Mouse (Mus musculus) forebrain, postnatal 0 days (tissue): Measurements from ENCODE around the gene Gtf2a2. TPM values are rescaled to one million over a fixed set of nuclear protein-coding genes. Genes with fewer than 3 reads are reported as not detected.
"Not testable (repeated sequence)": the region's sequence is repeated elsewhere in the genome, so short reads cannot be mapped to it uniquely, and the experiment has no call there.

Source experiments
- ATAC-seq: fragments of 200-750 bp; cut with Nextera tagmentation; 2 replicates; pipeline ENCODE4 v1.8.0; 2017; ENCODE audit warnings: mild to moderate bottlenecking, moderate library complexity
- DNase-seq: peaks from one replicate; pipeline ENCODE4 v3.0.0-alpha.2; 2015
- H3K27ac ChIP-seq: fragments of 300-500 bp; sonication (generic); 2 replicates; pipeline ENCODE4 v1.5.1; 2014; ENCODE audit warnings: low read depth, mild to moderate bottlenecking, antibody characterized with exemption, low read length, moderate library complexity, mixed read lengths
- H3K27me3 ChIP-seq: fragments of 300-500 bp; sonication (generic); 2 replicates; pipeline ENCODE4 v1.6.1; 2014; ENCODE audit warnings: mild to moderate bottlenecking, low read length, mixed read lengths; ENCODE audit not compliant: insufficient read depth
- H3K36me3 ChIP-seq: fragments of 300-500 bp; sonication (generic); 2 replicates; pipeline ENCODE4 v1.6.1; 2014; ENCODE audit warnings: mild to moderate bottlenecking, moderate library complexity; ENCODE audit not compliant: insufficient read depth
- H3K4me1 ChIP-seq: fragments of 300-500 bp; sonication (generic); 2 replicates; pipeline ENCODE4 v1.6.1; 2014; ENCODE audit warnings: antibody characterized with exemption; ENCODE audit not compliant: insufficient read depth
- H3K4me2 ChIP-seq: fragments of 300-500 bp; sonication (generic); 2 replicates; pipeline ENCODE4 v1.6.1; 2014; ENCODE audit warnings: low read depth, mild to moderate bottlenecking, moderate library complexity
- H3K4me3 ChIP-seq: fragments of 300-500 bp; sonication (generic); 2 replicates; pipeline ENCODE4 v1.5.1; 2014; ENCODE audit warnings: low read depth, low read length, mixed read lengths
- H3K9ac ChIP-seq: fragments of 300-500 bp; sonication (generic); 2 replicates; pipeline ENCODE4 v1.6.1; 2014; ENCODE audit warnings: mild to moderate bottlenecking
- H3K9me3 ChIP-seq: fragments of 300-500 bp; sonication (generic); 2 replicates; pipeline ENCODE4 v1.6.1; 2016; ENCODE audit warnings: low read length
- CTCF ChIP-seq: sonication (generic); IDR thresholded peaks from 2 replicates; pipeline ENCODE4 v1.5.1; 2016; ENCODE audit warnings: antibody characterized with exemption, control low read depth, low read depth
- WGBS: fragments of 180-500 bp; shearing (Covaris S2); extraction: QIAGEN DNeasy Blood & Tissue Kit; methylation state at CpG from one replicate; pipeline ENCODE4 v1.1.7; 2014; 5-methylcytosine and 5-hydroxymethylcytosine counted together
- polyA plus RNA-seq: library from polyadenylated mRNA; unstranded; fragments of >200 nt; fragmentation: Nextera tagmentation; extraction: Ambion mirVana; gene quantifications from 2 replicates; pipeline ENCODE4 v1.2.1, GENCODE M21; 2015
- total RNA-seq: library from RNA; depleted of rRNA; stranded (reverse); fragments of >200 nt; gene quantifications from 2 replicates; pipeline ENCODE4 v1.2.3, GENCODE M21; 2014

Gtf2a2 gene
- total and polyA plus RNA-seq, 2 experiments from 2014 or later: 139 to 257 TPM

GRCm38 (mm10) chr9:70018879-70019278 is 6.5 kb downstream of the Gtf2a2 start:
- Histone ChIP-seq H3K9ac (no peak overlapping the region), H3K4me1 (peaks cover 1% of the 10 kb centered on the region; the same call in 1 of the 2 replicates), H3K4me3 (no peak overlapping the region), H3K9me3 (no peaks in the 10 kb centered on the region), H3K27ac (no peak overlapping the region), H3K4me2 (no peak overlapping the region), H3K36me3 (0 out of 2 replicates have a peak, but pooled peaks cover 3% of the 10 kb centered on the region), H3K27me3 (no peaks in the 10 kb centered on the region)
- ATAC-seq: no peak
- DNase-seq: peak; percentile 29
- peak; percentile 54 for TF ChIP-seq CTCF

- no peak overlapping the region for H3K4me3 ChIP-seq
- DNase-seq: no peak
- no peaks in the 10 kb centered on the region for H3K4me1 ChIP-seq
- H3K9me3 ChIP-seq: no peaks in the 10 kb centered on the region
- no peak for ATAC-seq
- no peak overlapping the region for H3K9ac ChIP-seq
- H3K4me2 ChIP-seq: no peak overlapping the region
- 0 out of 2 replicates have a peak, but pooled peaks cover 3% of the 10 kb centered on the region for H3K36me3 ChIP-seq
- H3K27me3 ChIP-seq: no peaks in the 10 kb centered on the region
- H3K27ac ChIP-seq: no peak overlapping the region
- WGBS: 87% methylated on average over 1 of the region's 1 CpGs
- TF ChIP-seq CTCF: no peak
Observed at GRCm38 (mm10) chr9:70021610-70022009, 9.3 kb downstream of the Gtf2a2 start.

GRCm38 (mm10) chr9:70022083-70022482 is 9.7 kb downstream of the Gtf2a2 start:
- 92% methylated on average over 4 of the region's 4 CpGs for WGBS
- TF ChIP-seq CTCF: no peak
- Histone ChIP-seq H3K4me2 (no peak overlapping the region), H3K9me3 (no peaks in the 10 kb centered on the region), H3K9ac (no peak overlapping the region), H3K27me3 (no peaks in the 10 kb centered on the region), H3K4me1 (no peaks in the 10 kb centered on the region), H3K27ac (no peak overlapping the region), H3K36me3 (0 out of 2 replicates have a peak, but pooled peaks cover 3% of the 10 kb centered on the region), H3K4me3 (no peak overlapping the region)
- ATAC-seq: no peak
- no peak for DNase-seq

- not testable (repeated sequence) for DNase-seq, ATAC-seq, H3K36me3 ChIP-seq, H3K27ac ChIP-seq, H3K27me3 ChIP-seq, H3K4me3 ChIP-seq, H3K4me1 ChIP-seq, H3K9ac ChIP-seq, H3K9me3 ChIP-seq, H3K4me2 ChIP-seq
- 67% methylated on average over 1 of the region's 1 CpGs for WGBS
Observed at GRCm38 (mm10) chr9:70023615-70024014, 11.3 kb downstream of the Gtf2a2 start.

GRCm38 (mm10) chr9:70024648-70025047 is 12.3 kb downstream of the Gtf2a2 start:
- Histone ChIP-seq H3K9ac (no peak overlapping the region), H3K9me3 (no peaks in the 10 kb centered on the region), H3K4me1 (no peaks in the 10 kb centered on the region), H3K4me3 (no peak overlapping the region), H3K36me3 (0 out of 2 replicates have a peak, but pooled peaks cover 3% of the 10 kb centered on the region), H3K4me2 (no peak overlapping the region), H3K27me3 (no peaks in the 10 kb centered on the region), H3K27ac (no peak overlapping the region)
- DNase-seq (no peak), ATAC-seq (no peak)
- no peak for TF ChIP-seq CTCF

- no peak overlapping the region for H3K4me3 ChIP-seq
- no peak overlapping the region for H3K4me2 ChIP-seq
- DNase-seq (no peak), ATAC-seq (no peak)
- no peaks in the 10 kb centered on the region for H3K4me1 ChIP-seq
- H3K36me3 ChIP-seq: no peaks in the 10 kb centered on the region
- TF ChIP-seq CTCF: no peak
- H3K9me3 ChIP-seq: no peaks in the 10 kb centered on the region
- 91% methylated on average over 2 of the region's 2 CpGs for WGBS
- no peak overlapping the region for H3K9ac ChIP-seq
- H3K27me3 ChIP-seq: no peaks in the 10 kb centered on the region
- no peak overlapping the region for H3K27ac ChIP-seq
Observed at GRCm38 (mm10) chr9:70025365-70026012, 13.1 kb downstream of the Gtf2a2 start.

- H3K27me3 ChIP-seq: no peaks in the 10 kb centered on the region
- TF ChIP-seq CTCF: no peak
- H3K9ac ChIP-seq: no peak overlapping the region
- no peaks in the 10 kb centered on the region for H3K36me3 ChIP-seq
- no peaks in the 10 kb centered on the region for H3K9me3 ChIP-seq
- H3K4me2 ChIP-seq: no peak overlapping the region
- 92% methylated on average over 1 of the region's 1 CpGs for WGBS
- H3K27ac ChIP-seq: no peak overlapping the region
- no peak for ATAC-seq
- no peaks in the 10 kb centered on the region for H3K4me1 ChIP-seq
- no peak overlapping the region for H3K4me3 ChIP-seq
- DNase-seq: no peak
Observed at GRCm38 (mm10) chr9:70032167-70032566, 19.8 kb downstream of the Gtf2a2 start.
